Mouse (Mus musculus): Measurements from ENCODE around the gene Rad51b. TPM values are rescaled to one million over a fixed set of nuclear protein-coding genes. Genes with fewer than 3 reads are reported as not detected.

The Rad51b gene
- total and polyA plus RNA-seq, 3 experiments: 0.47 to 0.50 (median 0.49) TPM

- WGBS: 79% methylated on average over 7 of the region's 7 CpGs
- H3K4me3 ChIP-seq: no peak overlapping the region
- no peaks in the 10 kb centered on the region for H3K36me3 ChIP-seq (ENCODE audit: control insufficient read depth, insufficient read depth, low read length)
- TF ChIP-seq CTCF (IDR thresholded peaks at IDR 0.05): no peak
- TF ChIP-seq POLR2A (IDR thresholded peaks at IDR 0.05; ENCODE audit: insufficient read depth, low read depth, low read length): no peak
- TF ChIP-seq EP300 (IDR thresholded peaks at IDR 0.05; ENCODE audit: insufficient read depth, low read depth, low read length): no peak
- DNase-seq: no peak
- no peaks in the 10 kb centered on the region for H3K27me3 ChIP-seq (ENCODE audit: control insufficient read depth, insufficient read depth, low read length)
- H3K9ac ChIP-seq (ENCODE audit: low read depth, low read length): no peak overlapping the region
- intact Hi-C loops (cut with DNase I): no loop called here
- no peak overlapping the region for H3K27ac ChIP-seq
- no peaks in the 10 kb centered on the region for H3K4me1 ChIP-seq (ENCODE audit: control insufficient read depth, insufficient read depth, low read length)
- H3K79me2 ChIP-seq (replicated peaks; ENCODE audit: control insufficient read depth, insufficient read depth, low read length): no peaks in the 10 kb centered on the region
Observed at GRCm38 (mm10) chr12:79433724-79434442, 136.8 kb downstream of the Rad51b start.

GRCm38 (mm10) chr12:79435474-79435873, 138.4 kb downstream of the Rad51b start:
- intact Hi-C loops (cut with DNase I): no loop called here
- TF ChIP-seq POLR2A (IDR thresholded peaks at IDR 0.05; ENCODE audit: insufficient read depth, low read depth, low read length) (no peak), CTCF (IDR thresholded peaks at IDR 0.05) (no peak), EP300 (IDR thresholded peaks at IDR 0.05; ENCODE audit: insufficient read depth, low read depth, low read length) (no peak)
- WGBS: 84% methylated on average over 3 of the region's 3 CpGs
- Histone ChIP-seq H3K36me3 (ENCODE audit: control insufficient read depth, insufficient read depth, low read length) (no peaks in the 10 kb centered on the region), H3K27me3 (ENCODE audit: control insufficient read depth, insufficient read depth, low read length) (no peaks in the 10 kb centered on the region), H3K4me1 (ENCODE audit: control insufficient read depth, insufficient read depth, low read length) (no peaks in the 10 kb centered on the region), H3K27ac (no peak overlapping the region), H3K79me2 (replicated peaks; ENCODE audit: control insufficient read depth, insufficient read depth, low read length) (no peaks in the 10 kb centered on the region), H3K9ac (ENCODE audit: low read depth, low read length) (no peak overlapping the region), H3K4me3 (no peak overlapping the region)
- no peak for DNase-seq

GRCm38 (mm10) chr12:79436035-79436434, 139.0 kb downstream of the Rad51b start:
- Histone ChIP-seq H3K9ac (ENCODE audit: low read depth, low read length) (no peak overlapping the region), H3K27ac (no peak overlapping the region), H3K4me3 (no peak overlapping the region), H3K27me3 (ENCODE audit: control insufficient read depth, insufficient read depth, low read length) (no peaks in the 10 kb centered on the region), H3K79me2 (replicated peaks; ENCODE audit: control insufficient read depth, insufficient read depth, low read length) (no peaks in the 10 kb centered on the region), H3K36me3 (ENCODE audit: control insufficient read depth, insufficient read depth, low read length) (no peaks in the 10 kb centered on the region), H3K4me1 (ENCODE audit: control insufficient read depth, insufficient read depth, low read length) (no peaks in the 10 kb centered on the region)
- TF ChIP-seq CTCF (IDR thresholded peaks at IDR 0.05) (no peak), POLR2A (IDR thresholded peaks at IDR 0.05; ENCODE audit: insufficient read depth, low read depth, low read length) (no peak), EP300 (IDR thresholded peaks at IDR 0.05; ENCODE audit: insufficient read depth, low read depth, low read length) (no peak)
- intact Hi-C loops (cut with DNase I): no loop called here
- DNase-seq: no peak
- 94% methylated on average over 8 of the region's 8 CpGs for WGBS

GRCm38 (mm10) chr12:79436892-79437291, 139.8 kb downstream of the Rad51b start:
- 56% methylated on average over 4 of the region's 4 CpGs for WGBS
- H3K27me3 ChIP-seq (ENCODE audit: control insufficient read depth, insufficient read depth, low read length): no peaks in the 10 kb centered on the region

GRCm38 (mm10) chr12:79437572-79437971, 140.5 kb downstream of the Rad51b start:
- DNase-seq: no peak
- Histone ChIP-seq H3K36me3 (ENCODE audit: control insufficient read depth, insufficient read depth, low read length) (no peaks in the 10 kb centered on the region), H3K27me3 (ENCODE audit: control insufficient read depth, insufficient read depth, low read length) (no peaks in the 10 kb centered on the region), H3K9ac (ENCODE audit: low read depth, low read length) (no peak overlapping the region), H3K27ac (no peak overlapping the region), H3K4me1 (ENCODE audit: control insufficient read depth, insufficient read depth, low read length) (no peaks in the 10 kb centered on the region), H3K79me2 (replicated peaks; ENCODE audit: control insufficient read depth, insufficient read depth, low read length) (no peaks in the 10 kb centered on the region), H3K4me3 (no peak overlapping the region)
- TF ChIP-seq EP300 (IDR thresholded peaks at IDR 0.05; ENCODE audit: insufficient read depth, low read depth, low read length) (no peak), CTCF (IDR thresholded peaks at IDR 0.05) (no peak), POLR2A (IDR thresholded peaks at IDR 0.05; ENCODE audit: insufficient read depth, low read depth, low read length) (no peak)
- intact Hi-C loops (cut with DNase I): no loop called here
- 66% methylated on average over 3 of the region's 3 CpGs for WGBS

More at GRCm38 (mm10) chr12:79436892-79437291, 139.8 kb downstream of the Rad51b start:
- H3K79me2 ChIP-seq (replicated peaks; ENCODE audit: control insufficient read depth, insufficient read depth, low read length): no peaks in the 10 kb centered on the region
- no peak for DNase-seq
- H3K4me3 ChIP-seq: no peak overlapping the region
- H3K9ac ChIP-seq (ENCODE audit: low read depth, low read length): no peak overlapping the region
- TF ChIP-seq CTCF (IDR thresholded peaks at IDR 0.05) (no peak), EP300 (IDR thresholded peaks at IDR 0.05; ENCODE audit: insufficient read depth, low read depth, low read length) (no peak), POLR2A (IDR thresholded peaks at IDR 0.05; ENCODE audit: insufficient read depth, low read depth, low read length) (no peak)
- intact Hi-C loops (cut with DNase I): no loop called here
- H3K36me3 ChIP-seq (ENCODE audit: control insufficient read depth, insufficient read depth, low read length): no peaks in the 10 kb centered on the region
- H3K4me1 ChIP-seq (ENCODE audit: control insufficient read depth, insufficient read depth, low read length): no peaks in the 10 kb centered on the region
- H3K27ac ChIP-seq: no peak overlapping the region

- H3K36me3 ChIP-seq (ENCODE audit: control insufficient read depth, insufficient read depth, low read length): no peaks in the 10 kb centered on the region
- no peak overlapping the region for H3K9ac ChIP-seq (ENCODE audit: low read depth, low read length)
- no peak overlapping the region for H3K4me3 ChIP-seq
- H3K27me3 ChIP-seq (ENCODE audit: control insufficient read depth, insufficient read depth, low read length): no peaks in the 10 kb centered on the region
- no peaks in the 10 kb centered on the region for H3K79me2 ChIP-seq (replicated peaks; ENCODE audit: control insufficient read depth, insufficient read depth, low read length)
- WGBS: 92% methylated on average over 6 of the region's 6 CpGs
- DNase-seq: no peak
- intact Hi-C loops (cut with DNase I): no loop called here
- no peak overlapping the region for H3K27ac ChIP-seq
- H3K4me1 ChIP-seq (ENCODE audit: control insufficient read depth, insufficient read depth, low read length): peaks cover 1% of the 10 kb centered on the region; the same call in 1 of the 2 replicates
- TF ChIP-seq POLR2A (IDR thresholded peaks at IDR 0.05; ENCODE audit: insufficient read depth, low read depth, low read length) (no peak), CTCF (IDR thresholded peaks at IDR 0.05) (no peak), EP300 (IDR thresholded peaks at IDR 0.05; ENCODE audit: insufficient read depth, low read depth, low read length) (no peak)
Observed at GRCm38 (mm10) chr12:79439961-79440360, 142.9 kb downstream of the Rad51b start.

Data from heart, adult 2 months (tissue).